Mouse (Mus musculus): ENCODE measurements at regions not wholly inside any gene's neighbourhood (a gene's known extent, or its start where the extent isn't known, plus 50 kb on each side); places are given as distances from the start of the nearest gene placed in this dataset.

- DNase-seq (ENCODE audit: low read depth, low spot score), result no peak
Measured at GRCm38 (mm10) chr8:10906353-10906752, 101.9 kb downstream of the Irs2 start.

DNA sequence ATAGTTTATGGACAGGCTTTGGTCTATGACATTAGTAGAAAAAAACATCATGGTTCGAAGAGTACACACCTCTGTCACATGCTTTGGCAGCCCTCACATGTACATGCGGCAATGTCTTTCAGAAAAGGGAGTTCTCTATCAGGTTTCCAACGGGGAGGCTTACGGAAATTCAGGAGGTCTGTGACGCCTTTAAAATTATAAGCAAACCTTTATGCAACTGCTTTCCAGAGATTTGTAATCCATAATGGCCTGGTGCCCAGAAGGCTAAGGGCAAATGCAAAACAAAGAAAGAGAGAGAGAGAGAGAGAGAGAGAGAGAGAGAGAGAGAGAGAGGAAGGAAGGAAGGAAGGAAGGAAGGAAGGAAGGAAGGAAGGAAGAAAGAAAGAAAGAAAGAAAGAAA, 102.5 kb downstream of the Irs2 start:
- no peak for DNase-seq (ENCODE audit: low read depth, low spot score)

GRCm38 (mm10) chr8:10903957-10904356, 104.3 kb downstream of the Irs2 start:
- no peak for DNase-seq (ENCODE audit: low read depth, low spot score)

DNA sequence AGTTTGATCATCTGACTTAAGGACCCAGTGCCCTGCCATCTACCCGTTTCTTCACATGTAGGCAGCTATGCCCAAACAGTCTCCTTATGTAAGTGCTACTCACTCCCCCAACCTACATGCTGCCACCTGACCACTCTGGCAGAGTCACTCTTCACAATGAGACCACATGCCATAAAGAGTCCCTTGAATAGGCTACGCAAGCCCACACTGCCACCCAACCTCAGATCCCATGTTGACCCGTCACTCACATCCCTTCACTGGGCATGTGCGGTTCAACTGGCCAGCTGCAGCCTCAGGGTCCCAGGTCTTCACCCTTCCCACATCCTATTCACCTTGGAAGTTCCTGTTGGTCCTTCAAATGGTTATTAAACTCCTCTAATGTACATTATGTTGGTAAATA, 106.3 kb downstream of the Irs2 start:
- no peak for DNase-seq (ENCODE audit: low read depth, low spot score)

DNA sequence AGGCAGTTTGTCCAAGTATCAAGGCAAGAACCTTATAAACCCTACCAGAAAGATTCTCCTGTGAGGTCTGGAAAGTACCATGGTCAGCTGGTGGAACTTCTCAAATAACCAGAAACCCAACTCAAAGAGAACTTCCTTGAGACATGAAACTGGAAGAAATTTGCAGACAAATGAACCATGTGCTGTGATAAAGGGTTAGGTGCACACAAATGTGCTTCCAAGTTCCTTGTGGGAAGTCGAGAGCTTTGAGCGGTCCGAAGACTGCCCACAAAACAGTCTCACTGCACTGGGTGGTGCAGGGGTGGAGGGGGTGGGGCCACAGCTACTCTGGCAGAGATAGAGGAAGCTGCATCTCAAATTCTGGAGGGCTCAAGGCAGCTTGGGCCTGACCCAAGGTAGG, 107.2 kb downstream of the Irs2 start:
- no peak for DNase-seq (ENCODE audit: low read depth, low spot score)

DNA sequence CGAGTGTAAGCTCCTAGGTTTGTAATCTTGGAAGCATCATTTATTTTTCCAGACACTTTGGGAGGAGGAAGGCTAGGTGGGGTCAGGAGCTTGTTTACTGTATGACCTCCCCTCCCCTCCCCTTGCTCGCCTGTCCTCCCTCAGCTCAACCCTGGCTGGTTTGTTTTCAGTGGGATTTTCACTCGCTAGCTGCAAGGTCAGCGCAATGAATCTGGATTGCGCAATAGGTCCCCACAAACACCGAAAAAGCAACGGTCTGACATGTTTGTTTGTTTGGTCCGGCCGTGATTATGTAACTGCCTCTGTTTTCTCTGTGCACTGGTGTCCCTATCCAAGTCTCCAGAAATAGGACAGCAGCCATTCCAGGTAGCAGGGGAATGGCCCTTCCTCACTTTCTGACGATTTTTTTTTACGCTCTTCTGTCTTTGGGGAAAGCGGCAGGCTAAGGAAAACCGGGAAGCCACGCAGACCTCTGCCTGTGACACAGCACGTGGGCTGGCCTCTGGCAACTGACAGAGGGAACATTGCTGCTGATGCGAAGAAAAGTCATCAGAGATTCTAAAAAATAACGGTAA, 108.6 kb downstream of the Irs2 start:
- no peak for DNase-seq (ENCODE audit: low read depth, low spot score)

GRCm38 (mm10) chr8:10898562-10899527, 109.4 kb downstream of the Irs2 start:
- DNase-seq (ENCODE audit: low read depth, low spot score), result no peak

GRCm38 (mm10) chr8:10897573-10897972, 110.7 kb downstream of the Irs2 start:
- no peak for DNase-seq (ENCODE audit: low read depth, low spot score)

DNA sequence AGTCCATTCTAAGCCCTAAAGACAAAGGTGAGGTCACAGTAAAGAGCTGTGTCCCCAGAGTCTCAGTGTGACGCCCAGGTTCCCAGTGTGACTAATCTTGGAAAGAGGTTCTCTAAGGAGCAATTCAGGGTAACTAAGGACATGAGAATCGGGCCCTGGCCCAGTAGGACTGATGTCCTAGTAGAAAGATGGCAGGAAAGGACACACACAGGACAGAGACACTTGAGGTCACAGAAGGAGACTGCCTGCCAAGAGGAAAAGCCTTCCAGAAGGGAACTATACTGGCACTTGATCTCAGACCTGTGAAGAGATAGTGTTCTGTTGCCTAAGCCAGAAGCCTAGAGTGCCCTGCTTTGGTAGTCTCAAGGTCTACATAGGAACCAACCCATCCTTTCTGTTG, 113.1 kb downstream of the Irs2 start:
- DNase-seq (ENCODE audit: low read depth, low spot score), result no peak

DNA sequence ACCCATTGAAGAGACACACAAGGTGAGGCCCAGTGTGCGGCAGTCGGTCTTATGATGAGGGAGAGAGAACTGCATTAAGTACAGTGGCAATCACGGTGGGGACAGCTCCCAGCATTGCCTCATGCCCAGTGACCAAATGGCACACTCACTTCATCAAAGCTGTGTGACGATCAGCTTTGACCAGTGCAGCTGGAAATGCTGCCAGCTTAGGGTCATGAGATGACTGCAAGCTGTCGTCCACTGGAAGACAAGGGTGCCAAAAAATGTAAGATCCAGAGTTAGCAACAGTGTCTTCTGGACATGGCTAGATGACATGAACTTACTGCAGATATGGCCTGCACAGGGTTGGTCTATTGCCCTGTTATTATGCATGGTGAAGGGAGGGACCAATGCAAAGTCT, 114.0 kb downstream of the Irs2 start:
- DNase-seq (ENCODE audit: low read depth, low spot score), result no peak

DNA sequence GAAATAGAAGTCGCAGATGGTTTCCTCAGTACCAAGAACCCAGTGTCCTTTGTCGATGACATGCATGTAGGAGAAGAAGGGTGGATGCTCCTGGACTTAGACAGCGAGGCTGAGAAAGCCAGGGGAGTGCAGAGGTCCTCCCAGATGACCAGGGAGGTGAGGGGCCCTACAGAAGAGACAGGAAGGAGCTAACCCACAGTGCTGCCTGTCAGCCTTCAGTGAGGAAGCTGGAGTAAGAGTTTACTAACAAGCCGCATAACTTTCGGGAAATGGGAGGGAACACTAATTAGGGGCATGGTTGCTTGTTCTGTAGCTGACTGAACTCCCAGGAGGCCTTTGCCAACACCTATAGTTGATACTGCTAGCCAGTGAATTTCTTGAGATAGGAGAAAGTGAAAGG, 114.5 kb downstream of the Irs2 start:
- DNase-seq (ENCODE audit: low read depth, low spot score), result no peak

DNA sequence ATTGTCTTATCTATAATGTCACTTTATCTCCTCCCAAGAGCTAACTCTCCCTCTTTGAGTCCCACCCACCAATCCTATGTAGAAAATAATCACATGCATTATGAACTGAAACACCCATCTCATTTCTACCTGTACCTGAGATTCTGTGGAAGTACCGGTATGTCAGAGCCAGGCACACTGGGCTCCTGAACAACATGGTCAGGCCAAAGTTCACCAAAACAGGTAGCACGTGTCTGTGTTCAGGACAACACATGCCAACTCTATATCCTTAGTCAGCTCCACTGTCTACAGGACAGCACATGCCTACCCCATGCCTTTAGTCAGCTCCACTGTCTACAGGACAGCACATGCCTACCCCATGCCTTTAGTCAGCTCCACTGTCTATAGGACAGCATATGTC, 116.4 kb downstream of the Irs2 start:
- no peak for DNase-seq (ENCODE audit: low read depth, low spot score)

DNA sequence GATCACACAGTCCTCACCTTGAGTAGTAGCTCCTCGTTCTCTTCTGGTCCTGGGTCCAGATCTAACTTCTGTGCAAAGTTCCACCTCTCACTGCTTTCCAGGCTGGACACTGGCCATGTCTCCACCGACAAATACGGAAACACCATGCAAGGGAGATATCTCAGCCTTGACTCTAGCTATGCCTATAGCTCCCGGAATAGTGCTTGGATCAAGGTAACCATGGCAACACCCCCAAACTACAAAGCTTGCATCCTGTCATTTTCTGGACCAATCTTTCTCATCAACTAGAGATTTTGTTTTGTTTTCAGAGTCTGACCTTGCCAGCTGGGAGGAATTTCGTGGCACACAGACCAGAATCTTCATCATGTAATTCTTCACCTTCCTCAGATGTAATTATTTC, 116.8 kb downstream of the Irs2 start:
- DNase-seq (ENCODE audit: low read depth, low spot score), result no peak

- DNase-seq (ENCODE audit: low read depth, low spot score), result no peak
Measured at GRCm38 (mm10) chr8:10885452-10885851, 122.8 kb downstream of the Irs2 start.

DNA sequence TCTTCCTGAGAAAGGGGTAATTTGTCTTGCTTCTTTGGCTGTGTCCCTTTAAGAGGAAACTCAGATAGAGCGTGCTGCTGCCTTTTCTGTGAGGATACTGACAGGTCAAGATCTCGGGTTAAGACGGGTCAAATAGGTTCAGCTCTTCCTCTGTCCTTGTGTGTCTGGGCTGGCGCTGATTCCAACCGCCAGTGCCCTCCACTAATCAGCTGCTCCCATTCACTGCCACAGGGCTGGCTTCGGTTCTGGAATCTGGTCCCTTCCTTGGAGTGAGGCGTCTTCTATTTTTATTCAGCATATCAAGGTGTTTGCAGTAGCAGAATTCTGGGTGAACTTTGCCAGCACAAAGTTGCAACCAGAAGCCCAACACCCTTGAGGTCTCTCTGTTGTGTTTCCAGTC, 124.8 kb downstream of the Irs2 start:
- DNase-seq (ENCODE audit: low read depth, low spot score), result no peak

DNA sequence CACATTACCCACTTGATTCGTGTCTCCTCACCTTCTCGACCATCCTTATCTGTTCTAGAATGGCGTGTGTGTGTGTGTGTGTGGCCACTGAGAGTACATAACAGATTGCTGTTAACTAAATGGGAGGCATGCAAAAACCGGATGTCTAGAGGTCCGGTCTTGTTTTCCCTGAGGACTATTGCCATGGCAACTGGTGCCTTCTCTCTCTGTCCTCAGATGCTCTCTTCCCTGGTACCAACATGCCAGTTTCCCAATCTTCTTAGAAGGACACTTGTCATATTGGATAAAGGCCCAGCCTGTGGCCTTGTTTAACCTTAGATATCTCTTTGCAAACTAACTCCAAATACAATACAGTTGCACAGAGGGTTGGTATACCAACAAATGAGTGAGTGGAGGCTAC, 125.9 kb downstream of the Irs2 start:
- DNase-seq (ENCODE audit: low read depth, low spot score), result no peak

DNA sequence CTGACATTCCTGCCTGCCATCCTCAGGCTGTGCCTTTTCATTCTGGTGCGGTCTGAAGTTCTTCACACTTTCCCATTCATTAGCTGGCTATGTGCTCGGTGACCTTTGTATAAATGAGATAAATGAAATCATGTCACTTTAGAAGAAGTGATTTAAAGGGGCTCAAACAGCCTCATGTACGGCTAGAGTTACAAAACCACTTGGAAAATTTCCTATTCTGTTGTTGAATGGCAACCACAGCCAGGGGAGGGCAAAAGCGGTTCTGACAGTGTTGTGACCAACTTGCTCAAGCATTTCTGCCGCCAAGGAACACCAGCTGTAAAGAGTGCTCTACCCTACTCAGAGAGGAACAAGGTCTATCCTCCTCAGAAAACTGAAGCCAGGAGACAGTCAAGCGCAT, 128.4 kb downstream of the Irs2 start:
- DNase-seq (ENCODE audit: low read depth, low spot score), result no peak

- no peak for DNase-seq (ENCODE audit: low read depth, low spot score)
Measured at GRCm38 (mm10) chr8:10879049-10879847, 129.0 kb downstream of the Irs2 start.

- DNase-seq (ENCODE audit: low read depth, low spot score), result no peak
Measured at GRCm38 (mm10) chr8:10878371-10878770, 129.9 kb downstream of the Irs2 start.

DNA sequence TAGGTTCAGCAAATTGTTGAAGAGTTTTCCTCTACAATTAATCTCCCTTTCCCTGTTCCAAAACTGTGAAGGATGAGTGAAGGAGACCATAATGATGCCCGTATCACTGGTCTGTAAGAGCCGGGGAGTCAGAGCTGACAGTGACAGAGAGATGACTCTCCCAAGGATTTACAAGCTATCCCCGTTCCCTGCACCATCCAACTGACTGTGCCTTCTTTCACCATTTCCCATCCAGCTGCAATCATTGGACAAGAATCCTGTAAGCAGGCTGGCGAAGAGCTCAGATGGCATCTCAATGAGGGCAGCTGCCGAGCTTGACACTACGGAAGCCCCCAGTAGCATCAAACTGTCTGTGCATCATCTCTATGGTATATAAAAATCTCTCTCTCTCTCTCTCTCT, 133.1 kb downstream of the Irs2 start:
- DNase-seq (ENCODE audit: low read depth, low spot score), result no peak

GRCm38 (mm10) chr8:10871451-10871850, 136.8 kb downstream of the Irs2 start:
- no peak for DNase-seq (ENCODE audit: low read depth, low spot score)

- no peak for DNase-seq (ENCODE audit: low read depth, low spot score)
Measured at GRCm38 (mm10) chr8:10870423-10871055, 137.7 kb downstream of the Irs2 start.

All from CD4-positive, CD25-positive, alpha-beta regulatory T cell, adult 2 months (primary cell).